In genomic region chr11:115348681-115349248, GRCm38 (mm10) we compare ENCODE assay signal across 25 mouse cellular contexts. TPM values are rescaled to one million over a fixed set of nuclear protein-coding genes. Genes with fewer than 3 reads are reported as not detected.
DNase-seq lines count a peak whose midpoint lies in the region; ATAC-seq and TF ChIP-seq lines count a peak whose summit lies in the region.
"Had no signal": no experiment of that assay in that cellular context is flagged by ENCODE, and none has a peak within 500 bp of the region (broad histone marks: within the 10 kb centered on the region; RNA-seq: fewer than 3 reads in every experiment).

No protein-coding gene starts in this region.

- TF ChIP-seq CTCF in CH12.LX (conservative IDR thresholded peaks at IDR 0.05 in 1 of 2, IDR thresholded peaks at IDR 0.05 in 1 of 2; ENCODE audit: low read depth in 2 of 2, low read length in 2 of 2): no peak
- peak; percentile 6; the same call in 1 of the 2 replicates for TF ChIP-seq CTCF in intestine, postnatal 0 days (IDR thresholded peaks at IDR 0.05; ENCODE audit: low read depth)

- dilution Hi-C loops in CH12.LX (cut with MboI; ENCODE audit: extremely low pct_ligation_motif_present, extremely low pct_unique_long_range_greater_than_20kb, low sequenced_read_pairs): no loop called here

- no peak for TF ChIP-seq EP300 in CH12.LX (IDR thresholded peaks at IDR 0.05; ENCODE audit: low read length)

- H3K36me3 ChIP-seq in heart, embryonic 15.5 days: no peaks in the 10 kb centered on the region
- no peaks in the 10 kb centered on the region for H3K36me3 ChIP-seq in CH12.LX (replicated peaks in 1 of 2; ENCODE audit: control insufficient read depth in 1 of 2, insufficient read depth in 1 of 2, low read length in 1 of 2)
- H3K36me3 ChIP-seq in intestine, postnatal 0 days (ENCODE audit: control insufficient read depth, insufficient read depth): no peaks in the 10 kb centered on the region; the same call in 1 of the 2 replicates
- H3K36me3 ChIP-seq: limb, embryonic 13.5 days had no signal

- no peaks in the 10 kb centered on the region for H3K79me2 ChIP-seq in CH12.LX (replicated peaks; ENCODE audit: control insufficient read depth, extremely low read depth, insufficient read depth, poor library complexity, severe bottlenecking)

- H3K9ac ChIP-seq in heart, embryonic 15.5 days: no peak overlapping the region
- H3K9ac ChIP-seq in CH12.LX (ENCODE audit: insufficient read depth, low read depth): no peak overlapping the region
- no peak overlapping the region for H3K9ac ChIP-seq in intestine, postnatal 0 days (ENCODE audit: low read depth, low read length)
- H3K9ac ChIP-seq: forebrain, postnatal 0 days; hindbrain, embryonic 14.5 days; limb, embryonic 13.5 days; neural tube, embryonic 12.5 days had no signal

- no peak overlapping the region for H3K4me2 ChIP-seq in heart, embryonic 15.5 days
- H3K4me2 ChIP-seq in CH12.LX (ENCODE audit: insufficient read depth, low read depth, poor library complexity, severe bottlenecking): no peak overlapping the region
- peak overlapping the region; percentile 46 for H3K4me2 ChIP-seq in intestine, postnatal 0 days (replicated peaks; ENCODE audit: low read depth)
- H3K4me2 ChIP-seq: hindbrain, embryonic 14.5 days; limb, embryonic 13.5 days; neural tube, embryonic 12.5 days had no signal

- H3K27me3 ChIP-seq in heart, embryonic 15.5 days: peaks cover 79% of the 10 kb centered on the region
- H3K27me3 ChIP-seq in CH12.LX (replicated peaks): peaks cover 98% of the 10 kb centered on the region
- 0 out of 2 replicates have a peak, but pooled peaks cover 3% of the 10 kb centered on the region for H3K27me3 ChIP-seq in intestine, postnatal 0 days (replicated peaks; ENCODE audit: control insufficient read depth, insufficient read depth, low read length)

- WGBS in heart, embryonic 15.5 days: 48% methylated on average over 17 of the region's 17 CpGs
- 39% methylated on average over 17 of the region's 17 CpGs for WGBS in intestine, postnatal 0 days

- DNase-seq in heart, postnatal 14 days: no peak
- DNase-seq in CH12.LX (ENCODE audit: extremely low read depth): no peak
- DNase-seq in R1 (ENCODE audit: low read depth, low spot score): peak; percentile 80
- no peak for DNase-seq in cerebellum, adult 8-10 months
- no peak for DNase-seq in left cerebral cortex, postnatal 25 days (ENCODE audit: low spot score in 2 of 2)
- no peak for DNase-seq in spleen, postnatal 10 days (ENCODE audit: low spot score in 2 of 2)
- DNase-seq: adrenal gland, postnatal 10 days; cerebellum, adult 11 months; cerebellum, postnatal 14 days; embryo, embryonic 11 days; forebrain, postnatal 0 days; heart, postnatal 10 days; kidney, adult 11 months; kidney, postnatal 36 days; lung, adult 2 months; right cerebral cortex, postnatal 4 days had no signal

- H3K27ac ChIP-seq in heart, embryonic 15.5 days: no peak overlapping the region
- no peak overlapping the region for H3K27ac ChIP-seq in CH12.LX (ENCODE audit: insufficient read depth, low read depth)
- H3K27ac ChIP-seq in intestine, postnatal 0 days (ENCODE audit: low read depth, low read length): peak overlapping the region; percentile 82
- H3K27ac ChIP-seq: forebrain, embryonic 10.5 days; hindbrain, embryonic 14.5 days; limb, embryonic 13.5 days; neural tube, embryonic 12.5 days had no signal

- in situ Hi-C loops in CH12.LX (cut with MboI; ENCODE audit: low pct_ligation_motif_present, low pct_unique_long_range_greater_than_20kb, low sequenced_read_pairs): no loop called here

- no peaks in the 10 kb centered on the region for H3K9me3 ChIP-seq in heart, embryonic 15.5 days (replicated peaks)
- peaks cover 5% of the 10 kb centered on the region for H3K9me3 ChIP-seq in CH12.LX (replicated peaks; ENCODE audit: low read length)
- H3K9me3 ChIP-seq in intestine, postnatal 0 days (ENCODE audit: control insufficient read depth): no peaks in the 10 kb centered on the region
- H3K9me3 ChIP-seq: forebrain, embryonic 10.5 days; limb, embryonic 13.5 days; neural tube, embryonic 12.5 days had no signal

- intact Hi-C loops in heart, postnatal 14 days (cut with DNase I): no loop called here
- intact Hi-C loops in left cerebral cortex, postnatal 25 days (cut with DNase I): no loop called here

- TF ChIP-seq POLR2A in CH12.LX (IDR thresholded peaks at IDR 0.05; ENCODE audit: low read depth, low read length): no peak

- H3K4me3 ChIP-seq in heart, embryonic 15.5 days: no peak overlapping the region
- no peak overlapping the region for H3K4me3 ChIP-seq in CH12.LX (replicated peaks in 1 of 3; ENCODE audit: low read depth in 2 of 3, low read length in 2 of 3, poor library complexity in 1 of 3)
- peak overlapping the region; percentile 4; the same call in 1 of the 2 replicates for H3K4me3 ChIP-seq in intestine, postnatal 0 days (ENCODE audit: low read depth, low read length)
- H3K4me3 ChIP-seq: forebrain, embryonic 10.5 days; limb, embryonic 13.5 days; neural tube, embryonic 12.5 days had no signal

- no peaks in the 10 kb centered on the region for H3K4me1 ChIP-seq in heart, embryonic 15.5 days (replicated peaks)
- peaks cover 0 to 6% of the 10 kb centered on the region in 2 experiments; a peak in 1 of 4 replicates for H3K4me1 ChIP-seq in CH12.LX (ENCODE audit: control insufficient read depth in 1 of 2, insufficient read depth in 2 of 2)
- peaks cover 3% of the 10 kb centered on the region; the same call in 1 of the 2 replicates for H3K4me1 ChIP-seq in intestine, postnatal 0 days (replicated peaks; ENCODE audit: control insufficient read depth, insufficient read depth, low read length)
- H3K4me1 ChIP-seq: neural tube, embryonic 12.5 days had no signal

- ATAC-seq in heart, embryonic 15.5 days (replicated peaks; ENCODE audit: insufficient number of reproducible peaks, insufficient read depth, low FRiP score, low read depth): 0 out of 2 replicates have a peak, but pooled peaks have one; percentile 2
- ATAC-seq in intestine, postnatal 0 days: no peak
- ATAC-seq: activated CD4-positive, CD25-positive, alpha-beta regulatory T cell, adult 4 months; forebrain, postnatal 0 days had no signal

- no peak for TF ChIP-seq RAD21 in CH12.LX (IDR thresholded peaks at IDR 0.05; ENCODE audit: low read depth, low read length)

TF ChIP-seq in CH12.LX, 34 proteins besides CTCF, POLR2A, EP300 and RAD21:
- no peak for TF ChIP-seq MAZ (IDR thresholded peaks at IDR 0.05; ENCODE audit: low read depth, low read length)
- TF ChIP-seq USF1 (IDR thresholded peaks at IDR 0.05; ENCODE audit: low read depth, low read length): peak; percentile 45
- peak; percentile 37; the same call in 1 of the 2 replicates for TF ChIP-seq BHLHE40 (IDR thresholded peaks at IDR 0.05; ENCODE audit: low read depth, low read length)
TF ChIP-seq in CH12.LX: peak in this region for 2.

RNA-seq across cellular contexts. Expression of gene Otop3, which starts 14.2 kb away (rescaled TPM):
- polyA plus RNA-seq in heart, embryonic 15.5 days (2015; fragmentation: Nextera tagmentation; extraction: Ambion mirVana): not detected in 2 replicates
- not detected for total RNA-seq in heart, postnatal 14 days (2021)
- total RNA-seq in CH12.LX (2012; rRNA removed): not detected in 2 replicates
- not detected in 2 replicates for total RNA-seq in CH12.LX (2014; rRNA removed)
- polyA plus RNA-seq in CH12.LX (2012; ENCODE audit: insufficient read length, low read depth): not detected in 2 replicates
- 2.3 and 4.3 TPM in 2 replicates for polyA plus RNA-seq in intestine, postnatal 0 days (2015; fragmentation: Nextera tagmentation; extraction: Ambion mirVana)
- total RNA-seq in left cerebral cortex, postnatal 25 days (2021): under 1 TPM in 1 of 2 experiments, not detected in 1; 0.14 TPM
- total RNA-seq: gastrocnemius, postnatal 4 days; heart, postnatal 10 days had no signal
- polyA plus RNA-seq: forebrain, embryonic 10.5 days; limb, embryonic 13.5 days had no signal

RNA-seq across cellular contexts. Expression of gene Hid1, which starts 18.8 kb away (rescaled TPM):
- polyA plus RNA-seq in heart, embryonic 15.5 days (2015; fragmentation: Nextera tagmentation; extraction: Ambion mirVana): 7.6 and 11.2 TPM in 2 replicates
- total RNA-seq in heart, postnatal 14 days (2021): 1 to 10 TPM; 5.2 to 6.6 TPM
- 3.2 and 3.6 TPM in 2 replicates for total RNA-seq in CH12.LX (2012; rRNA removed)
- total RNA-seq in CH12.LX (2014; rRNA removed): 0.12 TPM in 1 of 2 replicates, not detected in the other
- polyA plus RNA-seq in CH12.LX (2012; ENCODE audit: insufficient read length, low read depth): 0.36 and 0.57 TPM in 2 replicates
- 10.8 and 12.1 TPM in 2 replicates for polyA plus RNA-seq in intestine, postnatal 0 days (2015; fragmentation: Nextera tagmentation; extraction: Ambion mirVana)
- 100 to 1,000 TPM; 108 to 111 TPM for total RNA-seq in left cerebral cortex, postnatal 25 days (2021)

RNA-seq across cellular contexts. Expression of gene Ush1g, which starts 26.9 kb away (rescaled TPM):
- polyA plus RNA-seq in heart, embryonic 15.5 days (2015; fragmentation: Nextera tagmentation; extraction: Ambion mirVana): 0.11 and 0.29 TPM in 2 replicates
- total RNA-seq in heart, postnatal 14 days (2021): under 1 TPM in 1 of 2 experiments, not detected in 1; 0.14 TPM
- total RNA-seq in CH12.LX (2012; rRNA removed): 0.17 and 0.42 TPM in 2 replicates
- not detected in 2 replicates for total RNA-seq in CH12.LX (2014; rRNA removed)
- not detected in 2 replicates for polyA plus RNA-seq in CH12.LX (2012; ENCODE audit: insufficient read length, low read depth)
- polyA plus RNA-seq in intestine, postnatal 0 days (2015; fragmentation: Nextera tagmentation; extraction: Ambion mirVana): 0.05 and 0.09 TPM in 2 replicates
- total RNA-seq in left cerebral cortex, postnatal 25 days (2021): under 1 TPM; 0.18 to 0.28 TPM
- total RNA-seq: gastrocnemius, postnatal 4 days had no signal
- polyA plus RNA-seq: activated CD4-positive, CD25-positive, alpha-beta regulatory T cell, adult 4 months; forebrain, embryonic 10.5 days; limb, embryonic 13.5 days had no signal

RNA-seq across cellular contexts. Expression of gene Cdr2l, which starts 33.0 kb away (rescaled TPM):
- polyA plus RNA-seq in heart, embryonic 15.5 days (2015; fragmentation: Nextera tagmentation; extraction: Ambion mirVana): 6.3 and 11.1 TPM in 2 replicates
- 1 to 10 TPM; 8.7 to 9.9 TPM for total RNA-seq in heart, postnatal 14 days (2021)
- total RNA-seq in CH12.LX (2012; rRNA removed) (not detected in 2 replicates), CH12.LX (2014; rRNA removed) (not detected in 2 replicates)
- polyA plus RNA-seq in CH12.LX (2012; ENCODE audit: insufficient read length, low read depth): not detected in 2 replicates
- 3.5 and 3.9 TPM in 2 replicates for polyA plus RNA-seq in intestine, postnatal 0 days (2015; fragmentation: Nextera tagmentation; extraction: Ambion mirVana)
- total RNA-seq in left cerebral cortex, postnatal 25 days (2021): 10 to 100 TPM; 19.8 to 20.9 TPM

RNA-seq across cellular contexts. Expression of gene Otop2, which starts 41.8 kb away (rescaled TPM):
- polyA plus RNA-seq in heart, embryonic 15.5 days (2015; fragmentation: Nextera tagmentation; extraction: Ambion mirVana): 0.08 TPM in 1 of 2 replicates, not detected in the other
- total RNA-seq in heart, postnatal 14 days (2021): not detected
- total RNA-seq in CH12.LX (2012; rRNA removed): not detected in 2 replicates
- not detected in 2 replicates for total RNA-seq in CH12.LX (2014; rRNA removed)
- not detected in 2 replicates for polyA plus RNA-seq in CH12.LX (2012; ENCODE audit: insufficient read length, low read depth)
- polyA plus RNA-seq in intestine, postnatal 0 days (2015; fragmentation: Nextera tagmentation; extraction: Ambion mirVana): 0.05 TPM in 1 of 2 replicates, not detected in the other
- total RNA-seq in left cerebral cortex, postnatal 25 days (2021): under 1 TPM; 0.62 to 0.96 TPM
- total RNA-seq: adrenal gland, postnatal 10 days; forebrain, postnatal 0 days; gastrocnemius, postnatal 4 days; heart, postnatal 10 days; layer of hippocampus, postnatal 10 days had no signal
- polyA plus RNA-seq: activated CD4-positive, CD25-positive, alpha-beta regulatory T cell, adult 4 months; limb, embryonic 13.5 days; neural tube, embryonic 12.5 days had no signal

Comparison
In these comparisons a context has a peak if more than half of its experiments do, and no peak if none do; other contexts are left out.
1. RNA of gene Hid1, which starts 18.8 kb away (total RNA-seq): 108 to 111 TPM in left cerebral cortex, postnatal 25 days; 5.2 to 6.6 TPM in heart, postnatal 14 days and 0.12 to 3.6 TPM in CH12.LX; every median in the first group is over 10 times any median in the second.